Mouse (Mus musculus): ENCODE data around the gene Mri1.

DNA sequence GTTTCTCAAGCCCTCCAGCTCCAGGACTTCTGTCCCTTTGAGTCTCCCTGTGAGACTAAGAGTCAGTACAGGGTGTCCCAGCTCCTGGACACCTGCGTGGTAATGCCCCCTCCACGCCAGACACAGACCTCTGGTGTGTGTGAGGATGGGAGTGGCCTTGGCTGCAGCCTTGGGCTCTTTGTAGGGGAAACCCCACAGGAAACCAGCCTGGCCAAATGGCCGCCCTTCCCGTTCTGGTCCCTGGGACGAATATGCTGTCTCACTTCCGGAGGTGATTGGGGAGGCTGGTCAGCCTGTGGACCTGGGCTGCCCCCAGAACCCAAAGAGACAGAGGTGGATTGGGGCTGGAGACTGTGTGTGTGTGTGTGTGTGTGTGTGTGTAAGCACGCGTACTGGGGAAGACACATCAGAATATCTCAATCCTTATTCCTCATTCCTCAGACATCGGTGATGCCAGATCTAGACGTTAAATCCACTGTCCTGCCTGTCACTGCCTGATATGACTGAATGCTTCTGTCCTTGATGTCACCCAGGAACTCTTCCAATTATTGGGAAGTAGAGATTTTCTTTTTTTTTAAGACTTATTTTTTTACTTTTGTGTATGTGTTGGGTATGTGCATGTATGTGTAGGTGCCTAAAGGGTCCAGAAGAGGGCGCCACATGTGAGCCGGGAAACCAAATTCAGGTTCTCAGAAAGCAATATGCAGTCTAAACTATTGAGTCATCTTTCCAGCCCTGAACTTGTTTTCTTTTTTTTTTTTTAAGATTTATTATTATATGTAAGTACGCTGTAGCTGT lies 53.0 kb downstream of the Mri1 start:
- TF ChIP-seq CTCF (IDR thresholded peaks at IDR 0.05; ENCODE audit: low read depth) (peak; percentile 25), EP300 (IDR thresholded peaks at IDR 0.05; ENCODE audit: low read depth) (no peak)
